Mouse (Mus musculus) ES-Bruce4 (cell line): Measurements from ENCODE around the gene Cd180.

ENCODE experiments used
- CTCF ChIP-seq: IDR thresholded peaks from one replicate; pipeline ENCODE4 v1.8.1; 2011; ENCODE audit warnings: low read depth, low read length
- POLR2A ChIP-seq: IDR thresholded peaks from one replicate; pipeline ENCODE4 v1.8.1; 2011; ENCODE audit warnings: low read length; ENCODE audit not compliant: insufficient read depth

GRCm38 (mm10) chr13:102668933-102669332, 24.4 kb upstream of the Cd180 start:
- TF ChIP-seq CTCF (no peak), POLR2A (no peak)
